Mouse (Mus musculus) left cerebral cortex, adult 2 months (tissue): Measurements from ENCODE around the gene Zfp598. TPM values are rescaled to one million over a fixed set of nuclear protein-coding genes. Genes with fewer than 3 reads are reported as not detected.
"Not testable (repeated sequence)": the region's sequence is repeated elsewhere in the genome, so short reads cannot be mapped to it uniquely, and the experiment has no call there.

Experiments used
- DNase-seq, 2 experiments: peaks; one replicate each; pipeline ENCODE4 v3.0.0; 2021 to 2022; ENCODE audit warnings: low spot score in 2 of 2, mixed read lengths in 1 of 2; ENCODE audit errors: extremely low spot score in 1 of 2
- H3K27ac ChIP-seq: fragments of 200-600 bp; 2 replicates; pipeline ENCODE4 v1.8.1; 2022
- H3K4me3 ChIP-seq: fragments of 200-600 bp; 2 replicates; pipeline ENCODE4 v1.8.1; 2022
- CTCF ChIP-seq: fragments of 200-600 bp; IDR thresholded peaks from 2 replicates; pipeline ENCODE4 v1.8.1; 2022; ENCODE audit warnings: antibody characterized with exemption, mild to moderate bottlenecking, moderate library complexity
- intact Hi-C: fragments of 180-260 bp; cut with DNase I; formaldehyde crosslinking; loops from one replicate; pipeline ENCODE4 v1.15.1; 2025
- total RNA-seq, 2 experiments: library from RNA; stranded (reverse); gene quantifications; 2 replicates each; pipeline ENCODE4 v1.2.3; 2021

Zfp598 gene
- total RNA-seq, 2 experiments from 2014 or later = 41.6 to 49.0 TPM

DNA sequence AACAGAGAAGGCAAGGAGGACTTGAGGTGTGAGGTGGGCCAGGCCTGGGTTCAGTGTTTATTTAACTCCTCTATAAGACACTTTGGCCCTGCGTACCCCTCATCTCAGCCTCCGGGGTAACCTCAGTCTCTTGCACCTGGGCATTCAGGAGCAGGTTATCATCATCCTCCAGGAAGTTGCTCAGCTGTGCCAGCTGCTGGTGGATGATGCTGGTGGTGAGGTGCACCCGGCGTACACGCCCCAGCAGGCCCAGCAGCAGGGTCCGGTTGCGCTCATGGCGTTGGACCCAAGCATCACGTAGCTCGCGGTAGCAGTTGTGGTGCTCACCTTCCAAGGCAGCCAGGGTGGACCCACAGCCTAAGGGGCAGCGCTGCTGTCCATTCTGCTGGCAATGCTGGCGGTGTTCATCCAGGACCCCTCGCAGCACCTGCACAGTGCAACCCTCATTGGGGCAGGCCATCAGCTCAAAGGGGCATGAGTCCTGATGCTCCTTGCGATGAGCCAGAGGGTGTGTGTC, 46.7 kb downstream of the Zfp598 start:
- TF ChIP-seq CTCF = no peak
- no peak overlapping the region for H3K4me3 ChIP-seq
- no peak overlapping the region for H3K27ac ChIP-seq
- intact Hi-C loops = no loop called here
- DNase-seq = no peak

DNA sequence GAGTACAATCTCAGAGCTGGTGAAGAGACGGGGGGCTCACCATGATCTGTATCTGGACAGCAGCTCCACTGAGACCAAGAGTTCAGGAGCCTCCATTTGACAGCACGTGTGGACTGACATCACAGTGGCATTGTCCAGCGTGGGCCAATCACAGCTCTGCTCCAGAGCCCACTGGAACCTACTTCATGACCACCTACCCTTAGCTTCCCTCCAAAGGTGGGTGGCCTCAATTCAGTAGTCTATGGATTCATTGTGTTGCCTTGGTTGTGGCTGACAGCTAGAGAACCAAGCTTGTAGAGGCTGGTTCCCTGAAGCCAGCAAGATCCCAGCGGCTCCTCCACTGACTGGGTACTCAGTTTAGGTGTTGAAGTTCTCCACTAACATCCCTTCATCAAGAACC, 48.5 kb downstream of the Zfp598 start, which contains the start of the genes Rnf151 and Rps2:
Gene Rnf151 (minus strand): TSS at position 121 of the 400 bp plus-strand sequence.
Gene Rps2 (plus strand): TSS at position 174 of the 400 bp plus-strand sequence.
- DNase-seq = no peak
- Histone ChIP-seq H3K27ac (no peak within 1 kb of the TSS), H3K4me3 (peak within 1 kb of the TSS; percentile 77; the same call in 1 of the 2 replicates)
- TF ChIP-seq CTCF = no peak
- intact Hi-C loops = no loop called here

DNA sequence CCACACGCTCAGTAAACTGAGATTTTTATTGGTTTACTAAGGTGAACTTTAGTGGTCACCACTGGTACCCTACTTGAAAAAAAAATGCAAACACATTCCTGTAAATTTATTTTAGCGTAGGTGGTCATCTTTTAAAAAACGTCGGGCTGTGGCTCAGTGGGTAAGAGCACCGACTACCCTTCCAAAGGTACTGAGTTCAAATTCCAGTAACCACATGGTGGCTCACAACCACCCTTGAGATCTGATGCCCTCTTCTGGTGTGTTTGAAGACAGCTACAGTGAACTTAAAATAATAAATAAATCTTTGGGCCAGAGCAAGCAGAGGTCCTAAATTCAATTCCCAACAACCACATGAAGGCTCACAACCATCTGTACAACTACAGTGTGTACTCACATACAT, 49.5 kb downstream of the Zfp598 start:
- H3K27ac ChIP-seq, intact Hi-C loops: not testable (repeated sequence)
- TF ChIP-seq CTCF = peak; percentile 3

GRCm38 (mm10) chr17:24719494-24720222, 50.2 kb downstream of the Zfp598 start:
- intact Hi-C loops = no loop called here
- peak overlapping the region; percentile 77 for H3K4me3 ChIP-seq
- peak overlapping the region; percentile 88 for H3K27ac ChIP-seq
- DNase-seq = peak; percentile 98 to 99
- no peak; the same call in 1 of the 2 replicates for TF ChIP-seq CTCF

More for the DNA sequence above, 49.5 kb downstream of the Zfp598 start:
- DNase-seq = not testable (repeated sequence)
- peak overlapping the region; percentile 77 for H3K4me3 ChIP-seq

- DNase-seq = peak in 1 of 2 experiments; percentile 5
- intact Hi-C loops = not testable (repeated sequence)
- peak overlapping the region; percentile 84 for H3K27ac ChIP-seq
- H3K4me3 ChIP-seq = peak overlapping the region; percentile 77
Observed at GRCm38 (mm10) chr17:24720616-24721015, 51.1 kb downstream of the Zfp598 start.

GRCm38 (mm10) chr17:24721383-24721955, 52.0 kb downstream of the Zfp598 start:
- intact Hi-C loops, H3K27ac ChIP-seq: not testable (repeated sequence)
- peak in 1 of 2 experiments; percentile 7 for DNase-seq
- 0 out of 2 replicates have a peak overlapping the region, but pooled peaks have one; percentile 11 for H3K4me3 ChIP-seq

GRCm38 (mm10) chr17:24722220-24722924, 52.9 kb downstream of the Zfp598 start:
- TF ChIP-seq CTCF = no peak
- DNase-seq = no peak
- Histone ChIP-seq H3K27ac (no peak overlapping the region), H3K4me3 (no peak overlapping the region)
- intact Hi-C loops = no loop called here

DNA sequence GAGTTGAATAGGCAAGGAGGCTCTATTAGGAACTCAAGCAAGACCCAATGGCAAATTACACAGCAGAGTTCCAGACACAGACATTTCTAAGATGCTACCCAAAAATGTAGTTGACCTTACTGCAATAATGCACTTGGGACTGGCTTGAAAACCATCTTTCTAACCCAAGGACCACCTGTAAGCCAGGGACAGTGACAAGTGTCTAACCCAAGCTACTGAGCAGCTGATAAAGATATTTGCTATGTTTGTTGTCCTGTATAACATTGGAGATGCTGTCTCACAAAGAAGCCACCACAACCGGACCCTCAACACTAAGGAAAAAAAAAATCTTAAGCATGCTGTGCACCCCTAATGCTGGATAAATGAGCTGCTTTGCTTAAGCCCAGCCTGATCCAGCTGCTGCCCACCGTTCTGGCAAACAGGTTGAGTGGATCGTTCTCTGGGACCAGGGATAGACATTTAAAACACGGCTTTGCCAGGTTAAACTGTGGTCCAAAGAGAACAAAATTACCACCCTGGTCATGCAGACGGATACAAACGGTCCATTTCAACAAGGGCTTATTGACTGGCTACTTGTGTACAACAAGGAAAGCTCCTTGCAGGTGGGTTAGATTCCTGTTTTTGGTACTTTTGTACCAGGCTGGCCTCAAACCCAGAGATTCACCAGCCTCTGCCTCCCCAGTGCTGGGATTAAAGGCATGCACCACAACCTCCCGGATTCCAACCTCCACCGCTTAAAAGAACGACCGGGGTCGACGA, 53.8 kb downstream of the Zfp598 start:
- H3K27ac ChIP-seq = peak overlapping the region; percentile 98
- TF ChIP-seq CTCF = no peak

GRCm38 (mm10) chr17:24723881-24724180, 54.3 kb downstream of the Zfp598 start:
- DNase-seq = no peak
- TF ChIP-seq CTCF = no peak
- Histone ChIP-seq H3K27ac (peak overlapping the region; percentile 98), H3K4me3 (peak overlapping the region; percentile 87)
- intact Hi-C loops = no loop called here

More for the DNA sequence above, 53.8 kb downstream of the Zfp598 start:
- H3K4me3 ChIP-seq = peak overlapping the region; percentile 87
- DNase-seq = peak in 1 of 2 experiments; percentile 7
- intact Hi-C loops = no loop called here

- H3K27ac ChIP-seq = peak within 1 kb of the TSS; percentile 98
- peak; percentile 97 for TF ChIP-seq CTCF
- intact Hi-C loops = no loop called here
- H3K4me3 ChIP-seq = peak within 1 kb of the TSS; percentile 87
- peak; percentile 93 to 98 for DNase-seq
Observed at GRCm38 (mm10) chr17:24724184-24724583, 54.7 kb downstream of the Zfp598 start, which contains the start of gene Ndufb10. Gene Ndufb10, minus strand, starts transcription at chr17:24724478.
